Mouse (Mus musculus): ENCODE data around the gene Pabpc4. TPM values are rescaled to one million over a fixed set of nuclear protein-coding genes. Genes with fewer than 3 reads are reported as not detected.
"Not testable (repeated sequence)": the region's sequence is repeated elsewhere in the genome, so short reads cannot be mapped to it uniquely, and the experiment has no call there.

The Pabpc4 gene
- polyA plus RNA-seq, 1 experiment from 2014 or later: 47.7 TPM

DNA sequence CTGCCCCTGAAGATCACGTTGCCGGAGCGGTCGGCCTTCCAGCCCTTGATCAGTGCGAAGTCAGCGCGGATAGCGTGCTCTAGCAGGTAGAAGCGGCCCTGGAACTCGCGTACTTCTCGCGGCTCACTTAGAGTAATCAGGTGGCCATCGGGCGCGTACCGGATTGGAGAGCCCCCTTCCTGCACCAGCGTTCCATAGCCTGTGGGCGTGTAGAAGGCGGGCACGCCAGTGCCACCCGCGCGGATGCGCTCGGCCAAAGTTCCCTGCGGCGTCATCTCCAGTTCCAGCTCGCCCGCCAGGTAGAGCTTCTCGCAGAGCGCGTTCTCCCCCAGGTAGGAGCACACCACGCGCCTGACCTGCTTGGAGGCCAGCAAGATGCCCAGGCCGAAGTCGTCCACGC lies 60.8 kb downstream of the Pabpc4 start:
- 13% methylated on average over 25 of the region's 38 CpGs for WGBS
- not testable (repeated sequence) for H3K9me3 ChIP-seq (ENCODE audit: low read length)
- peak overlapping the region; percentile 32 for H3K4me3 ChIP-seq (ENCODE audit: low read length)

GRCm38 (mm10) chr4:123323534-123323933 lies 61.4 kb downstream of the Pabpc4 start, which contains the start of gene Oxct2a:
Oxct2a (minus strand) TSS chr4:123323634.
- H3K4me2 ChIP-seq (replicated peaks; ENCODE audit: low read depth, low read length): peak within 1 kb of the TSS; percentile 54
- no peaks in the 10 kb centered on the region for H3K4me1 ChIP-seq (ENCODE audit: insufficient read depth, low read length)
- no peak within 1 kb of the TSS for H3K27ac ChIP-seq (ENCODE audit: low read length)
- H3K9me3 ChIP-seq (ENCODE audit: low read length): no peaks in the 10 kb centered on the region
- peaks cover 6% of the 10 kb centered on the region for H3K27me3 ChIP-seq (ENCODE audit: insufficient read depth, low read length)
- 16% methylated on average over 13 of the region's 13 CpGs for WGBS
- peak; percentile 50; the same call in 1 of the 2 replicates for ATAC-seq (ENCODE audit: low FRiP score, low TSS enrichment)
- peak within 1 kb of the TSS; percentile 32 for H3K4me3 ChIP-seq (ENCODE audit: low read length)
- no peak within 1 kb of the TSS for H3K9ac ChIP-seq (replicated peaks; ENCODE audit: low read length)
- no peaks in the 10 kb centered on the region for H3K36me3 ChIP-seq (ENCODE audit: insufficient read depth, low read length)

More for the DNA sequence above, 60.8 kb downstream of the Pabpc4 start:
- not testable (repeated sequence) for H3K9ac ChIP-seq (replicated peaks; ENCODE audit: low read length); H3K27me3 ChIP-seq (ENCODE audit: insufficient read depth, low read length); H3K27ac ChIP-seq (ENCODE audit: low read length); H3K36me3 ChIP-seq (ENCODE audit: insufficient read depth, low read length); H3K4me1 ChIP-seq (ENCODE audit: insufficient read depth, low read length)
- peak; percentile 62; the same call in 1 of the 2 replicates for ATAC-seq (ENCODE audit: low FRiP score, low TSS enrichment)
- peak overlapping the region; percentile 54 for H3K4me2 ChIP-seq (replicated peaks; ENCODE audit: low read depth, low read length)

GRCm38 (mm10) chr4:123326087-123326486 lies 63.9 kb downstream of the Pabpc4 start:
- no peak overlapping the region for H3K4me3 ChIP-seq (ENCODE audit: low read length)
- H3K9ac ChIP-seq (replicated peaks; ENCODE audit: low read length): no peak overlapping the region
- H3K9me3 ChIP-seq (ENCODE audit: low read length): no peaks in the 10 kb centered on the region
- no peak for ATAC-seq (ENCODE audit: low FRiP score, low TSS enrichment)
- 70% methylated on average over 3 of the region's 3 CpGs for WGBS
- no peak overlapping the region for H3K27ac ChIP-seq (ENCODE audit: low read length)
- H3K36me3 ChIP-seq (ENCODE audit: insufficient read depth, low read length): no peaks in the 10 kb centered on the region
- H3K4me1 ChIP-seq (ENCODE audit: insufficient read depth, low read length): no peaks in the 10 kb centered on the region
- H3K27me3 ChIP-seq (ENCODE audit: insufficient read depth, low read length): peaks cover 6% of the 10 kb centered on the region
- no peak overlapping the region for H3K4me2 ChIP-seq (replicated peaks; ENCODE audit: low read depth, low read length)

DNA sequence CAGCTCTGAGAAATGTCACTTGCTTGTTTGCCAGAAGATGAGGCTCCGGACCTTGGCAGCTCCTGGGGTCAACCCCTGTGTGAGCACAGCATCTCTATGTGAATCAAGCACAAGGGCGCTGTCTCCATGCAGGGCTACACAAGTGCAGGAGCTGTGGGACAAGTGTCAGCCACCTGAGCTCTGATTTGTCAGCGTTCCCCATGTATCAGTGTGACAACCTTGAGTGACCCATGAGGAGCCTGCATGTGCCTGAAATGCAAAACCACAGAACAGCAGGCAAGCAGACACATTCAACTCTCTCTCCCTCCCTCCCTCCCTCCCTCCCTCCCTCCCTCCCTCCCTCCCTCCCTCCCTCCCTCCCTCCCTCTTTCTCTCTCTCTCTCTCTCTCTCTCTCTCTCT lies 65.5 kb downstream of the Pabpc4 start:
- ATAC-seq (ENCODE audit: low FRiP score, low TSS enrichment): no peak

DNA sequence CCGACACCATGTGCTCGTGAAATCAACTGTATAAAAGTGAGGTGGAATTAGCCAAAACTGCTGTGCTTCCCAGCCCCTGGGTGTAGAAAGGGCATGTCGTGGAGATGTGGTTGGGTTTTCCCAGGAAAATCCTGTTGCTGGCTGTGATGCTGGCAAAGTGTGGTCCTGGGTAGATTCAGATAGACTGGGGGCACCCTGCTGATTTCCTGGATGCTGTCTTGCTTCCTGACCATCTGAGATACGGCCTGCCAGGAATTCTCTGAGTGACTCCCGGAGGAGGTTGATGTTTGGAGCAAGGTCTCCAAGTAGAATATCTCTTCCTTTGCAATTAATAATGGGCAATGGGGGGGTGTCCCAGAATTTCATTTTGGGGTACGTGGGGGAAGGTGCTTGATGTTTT lies 66.8 kb downstream of the Pabpc4 start:
- peaks cover 4% of the 10 kb centered on the region; the same call in 1 of the 2 replicates for H3K9me3 ChIP-seq (ENCODE audit: low read length)
- ATAC-seq (ENCODE audit: low FRiP score, low TSS enrichment): no peak
- no peaks in the 10 kb centered on the region for H3K36me3 ChIP-seq (ENCODE audit: insufficient read depth, low read length)
- H3K27me3 ChIP-seq (ENCODE audit: insufficient read depth, low read length): no peaks in the 10 kb centered on the region
- 63% methylated on average over 6 of the region's 6 CpGs for WGBS
- no peak overlapping the region for H3K4me3 ChIP-seq (ENCODE audit: low read length)
- no peaks in the 10 kb centered on the region for H3K4me1 ChIP-seq (ENCODE audit: insufficient read depth, low read length)
- H3K27ac ChIP-seq (ENCODE audit: low read length): no peak overlapping the region
- H3K4me2 ChIP-seq (replicated peaks; ENCODE audit: low read depth, low read length): no peak overlapping the region
- no peak overlapping the region for H3K9ac ChIP-seq (replicated peaks; ENCODE audit: low read length)

More for the DNA sequence above, 65.5 kb downstream of the Pabpc4 start:
- H3K27me3 ChIP-seq (ENCODE audit: insufficient read depth, low read length): peaks cover 3% of the 10 kb centered on the region
- no peaks in the 10 kb centered on the region for H3K4me1 ChIP-seq (ENCODE audit: insufficient read depth, low read length)
- no peak overlapping the region for H3K9ac ChIP-seq (replicated peaks; ENCODE audit: low read length)
- H3K27ac ChIP-seq (ENCODE audit: low read length): no peak overlapping the region
- H3K9me3 ChIP-seq (ENCODE audit: low read length): no peaks in the 10 kb centered on the region
- H3K36me3 ChIP-seq (ENCODE audit: insufficient read depth, low read length): no peaks in the 10 kb centered on the region
- no peak overlapping the region for H3K4me2 ChIP-seq (replicated peaks; ENCODE audit: low read depth, low read length)
- H3K4me3 ChIP-seq (ENCODE audit: low read length): no peak overlapping the region
- WGBS: 62% methylated on average over 3 of the region's 3 CpGs

DNA sequence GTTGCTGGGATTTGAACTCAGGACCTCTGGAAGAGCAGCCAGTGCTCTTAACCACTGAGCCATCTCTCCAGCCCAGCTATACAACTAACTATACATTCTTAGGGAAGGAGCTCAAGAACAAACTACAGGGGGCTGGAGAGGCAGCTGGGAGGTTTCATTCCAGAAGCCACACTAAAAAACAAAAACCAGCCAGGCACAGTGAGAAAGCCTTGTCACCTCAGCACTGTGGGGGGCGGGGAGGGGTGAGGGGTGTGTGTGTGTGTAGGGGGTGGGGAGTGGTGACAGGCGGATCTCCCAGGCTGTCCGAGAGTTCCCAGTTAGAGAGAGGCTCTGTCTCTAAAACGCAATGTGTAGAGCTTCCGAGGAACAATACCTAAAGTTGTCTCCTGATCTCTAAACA lies 69.2 kb downstream of the Pabpc4 start:
- H3K27ac ChIP-seq (ENCODE audit: low read length): no peak overlapping the region
- no peaks in the 10 kb centered on the region for H3K4me1 ChIP-seq (ENCODE audit: insufficient read depth, low read length)
- H3K9ac ChIP-seq (replicated peaks; ENCODE audit: low read length): no peak overlapping the region
- no peaks in the 10 kb centered on the region for H3K27me3 ChIP-seq (ENCODE audit: insufficient read depth, low read length)
- H3K4me2 ChIP-seq (replicated peaks; ENCODE audit: low read depth, low read length): no peak overlapping the region
- ATAC-seq (ENCODE audit: low FRiP score, low TSS enrichment): no peak
- peaks cover 4% of the 10 kb centered on the region; the same call in 1 of the 2 replicates for H3K9me3 ChIP-seq (ENCODE audit: low read length)
- H3K4me3 ChIP-seq (ENCODE audit: low read length): no peak overlapping the region
- no peaks in the 10 kb centered on the region for H3K36me3 ChIP-seq (ENCODE audit: insufficient read depth, low read length)
- WGBS: 82% methylated on average over 5 of the region's 5 CpGs

- not testable (repeated sequence) for H3K27ac ChIP-seq (ENCODE audit: low read length); H3K9me3 ChIP-seq (ENCODE audit: low read length); H3K4me3 ChIP-seq (ENCODE audit: low read length); H3K9ac ChIP-seq (replicated peaks; ENCODE audit: low read length); H3K36me3 ChIP-seq (ENCODE audit: insufficient read depth, low read length); H3K4me2 ChIP-seq (replicated peaks; ENCODE audit: low read depth, low read length); H3K27me3 ChIP-seq (ENCODE audit: insufficient read depth, low read length); H3K4me1 ChIP-seq (ENCODE audit: insufficient read depth, low read length); ATAC-seq (ENCODE audit: low FRiP score, low TSS enrichment)
- 59% methylated on average over 1 of the region's 1 CpGs for WGBS
Observed at GRCm38 (mm10) chr4:123331961-123332360, 69.8 kb downstream of the Pabpc4 start.

- WGBS: 94% methylated on average over 4 of the region's 4 CpGs
- H3K27me3 ChIP-seq (ENCODE audit: insufficient read depth, low read length): no peaks in the 10 kb centered on the region
- ATAC-seq (ENCODE audit: low FRiP score, low TSS enrichment): no peak
Observed at GRCm38 (mm10) chr4:123333151-123333550, 71.0 kb downstream of the Pabpc4 start.

GRCm38 (mm10) chr4:123334177-123334576 lies 72.0 kb downstream of the Pabpc4 start:
- Histone ChIP-seq H3K4me2 (replicated peaks; ENCODE audit: low read depth, low read length) (no peak overlapping the region), H3K4me3 (ENCODE audit: low read length) (no peak overlapping the region), H3K9ac (replicated peaks; ENCODE audit: low read length) (no peak overlapping the region), H3K36me3 (ENCODE audit: insufficient read depth, low read length) (no peaks in the 10 kb centered on the region), H3K4me1 (ENCODE audit: insufficient read depth, low read length) (no peaks in the 10 kb centered on the region), H3K27ac (ENCODE audit: low read length) (no peak overlapping the region), H3K27me3 (ENCODE audit: insufficient read depth, low read length) (no peaks in the 10 kb centered on the region; the same call in 1 of the 2 replicates), H3K9me3 (ENCODE audit: low read length) (peaks cover 4% of the 10 kb centered on the region; the same call in 1 of the 2 replicates)
- ATAC-seq (ENCODE audit: low FRiP score, low TSS enrichment): no peak
- 52% methylated on average over 3 of the region's 3 CpGs for WGBS

More at GRCm38 (mm10) chr4:123333151-123333550, 71.0 kb downstream of the Pabpc4 start:
- no peak overlapping the region for H3K9ac ChIP-seq (replicated peaks; ENCODE audit: low read length)
- H3K27ac ChIP-seq (ENCODE audit: low read length): no peak overlapping the region
- H3K4me2 ChIP-seq (replicated peaks; ENCODE audit: low read depth, low read length): no peak overlapping the region
- H3K36me3 ChIP-seq (ENCODE audit: insufficient read depth, low read length): no peaks in the 10 kb centered on the region
- H3K4me3 ChIP-seq (ENCODE audit: low read length): no peak overlapping the region
- H3K4me1 ChIP-seq (ENCODE audit: insufficient read depth, low read length): no peaks in the 10 kb centered on the region
- H3K9me3 ChIP-seq (ENCODE audit: low read length): peaks cover 4% of the 10 kb centered on the region; the same call in 1 of the 2 replicates

GRCm38 (mm10) chr4:123335244-123335643 lies 73.1 kb downstream of the Pabpc4 start:
- H3K4me1 ChIP-seq (ENCODE audit: insufficient read depth, low read length); H3K36me3 ChIP-seq (ENCODE audit: insufficient read depth, low read length); H3K9ac ChIP-seq (replicated peaks; ENCODE audit: low read length); H3K4me2 ChIP-seq (replicated peaks; ENCODE audit: low read depth, low read length); H3K27ac ChIP-seq (ENCODE audit: low read length); H3K4me3 ChIP-seq (ENCODE audit: low read length); H3K27me3 ChIP-seq (ENCODE audit: insufficient read depth, low read length); H3K9me3 ChIP-seq (ENCODE audit: low read length): not testable (repeated sequence)
- WGBS: 76% methylated on average over 10 of the region's 10 CpGs
- 0 out of 2 replicates have a peak, but pooled peaks have one; percentile 13 for ATAC-seq (ENCODE audit: low FRiP score, low TSS enrichment)

All from kidney, embryonic 16.5 days (tissue).